Mouse (Mus musculus) embryonic fibroblast, embryonic 13.5 days (primary cell): ENCODE data around the gene Aprt.

Experiments
- CTCF ChIP-seq: IDR thresholded peaks from 2 replicates; pipeline ENCODE4 v1.5.1; 2011; ENCODE audit warnings: mild to moderate bottlenecking, control low read depth, low read length, moderate library complexity, borderline replicate concordance; ENCODE audit not compliant: insufficient read depth
- POLR2A ChIP-seq: IDR thresholded peaks from 2 replicates; pipeline ENCODE4 v1.6.1; 2011; ENCODE audit warnings: low read depth, mild to moderate bottlenecking, control low read depth, low read length, moderate library complexity

DNA sequence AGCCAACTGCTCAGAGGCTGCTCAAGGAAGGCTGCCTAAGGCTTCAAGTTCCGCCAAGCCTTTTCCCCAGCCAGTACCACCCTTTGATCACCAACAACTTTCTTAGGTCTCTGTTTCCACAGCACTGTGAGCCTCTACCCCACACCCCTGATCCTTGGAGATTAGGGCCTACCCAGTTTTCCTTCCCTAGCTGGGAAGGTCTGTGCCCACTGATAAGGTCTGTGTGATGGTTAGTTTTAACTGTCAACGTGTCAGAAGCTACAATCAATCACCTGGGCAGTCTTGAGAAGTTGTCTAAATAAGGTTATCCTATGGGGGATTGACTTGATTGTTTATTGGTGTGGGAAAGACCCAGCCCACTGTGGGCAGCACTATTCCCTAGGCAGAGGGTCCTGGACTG is 38.9 kb downstream of the Aprt start:
- no peak for TF ChIP-seq POLR2A
- TF ChIP-seq CTCF, result no peak
